Mouse (Mus musculus) heart, embryonic 15.5 days (tissue): Measurements from ENCODE around the gene Rrp36. TPM values are rescaled to one million over a fixed set of nuclear protein-coding genes. Genes with fewer than 3 reads are reported as not detected.

ENCODE experiments used
- polyA plus RNA-seq: library from polyadenylated mRNA; unstranded; fragments of >200 nt; fragmentation: Nextera tagmentation; extraction: Ambion mirVana; gene quantifications from 2 replicates; pipeline ENCODE4 v1.2.1, GENCODE M21; 2015

Rrp36 gene
- polyA plus RNA-seq, 1 experiment from 2014 or later = 33.2 TPM

Other genes starting within 250 kb of the Rrp36 start
- 3.5 and 28.8 TPM in 2 replicates for gene Crip3, start 245.4 kb downstream of the Rrp36 start, polyA plus RNA-seq
- 0.25 and 0.74 TPM in 2 replicates for gene Slc22a7, start 235.9 kb downstream of the Rrp36 start, polyA plus RNA-seq
- gene Ttbk1, start 186.7 kb downstream of the Rrp36 start, polyA plus RNA-seq = 0.05 and 0.29 TPM in 2 replicates
- gene Dnph1, start 177.6 kb downstream of the Rrp36 start, polyA plus RNA-seq = 23.1 and 27.6 TPM in 2 replicates
- 4.6 and 5.5 TPM in 2 replicates for gene Cul9, start 128.0 kb downstream of the Rrp36 start, polyA plus RNA-seq
- gene Srf, start 118.2 kb downstream of the Rrp36 start, polyA plus RNA-seq = 8.7 and 14.6 TPM in 2 replicates
- gene Ptk7, start 44.8 kb downstream of the Rrp36 start, polyA plus RNA-seq = 34.1 and 49.5 TPM in 2 replicates
- 20.2 and 24.2 TPM in 2 replicates for gene Klc4, start 28.3 kb downstream of the Rrp36 start, polyA plus RNA-seq
- gene Mrpl2, start 28.1 kb downstream of the Rrp36 start, polyA plus RNA-seq = 94.3 and 102 TPM in 2 replicates
- gene Cul7, start 24.0 kb downstream of the Rrp36 start, polyA plus RNA-seq = 32.8 and 44.9 TPM in 2 replicates
- gene Mea1, start 4.4 kb upstream of the Rrp36 start, polyA plus RNA-seq = 105 and 113 TPM in 2 replicates
- gene Klhdc3, start 6.6 kb upstream of the Rrp36 start, polyA plus RNA-seq = 153 and 163 TPM in 2 replicates
- 44.6 and 66.2 TPM in 2 replicates for gene Ppp2r5d, start 30.8 kb upstream of the Rrp36 start, polyA plus RNA-seq
- 10.5 and 19.0 TPM in 2 replicates for gene Pex6, start 37.1 kb upstream of the Rrp36 start, polyA plus RNA-seq
- 1.2 and 1.8 TPM in 2 replicates for gene Gnmt, start 54.8 kb upstream of the Rrp36 start, polyA plus RNA-seq
- 43.1 and 55.5 TPM in 2 replicates for gene Cnpy3, start 77.9 kb upstream of the Rrp36 start, polyA plus RNA-seq
- gene Ptcra, start 89.4 kb upstream of the Rrp36 start, polyA plus RNA-seq = 2.9 and 25.2 TPM in 2 replicates
- gene 2310039H08Rik, start 98.3 kb upstream of the Rrp36 start, polyA plus RNA-seq = 49.5 and 51.5 TPM in 2 replicates
- gene Rpl7l1, start 108.3 kb upstream of the Rrp36 start, polyA plus RNA-seq = 86.3 and 93.7 TPM in 2 replicates
- 3.2 and 3.9 TPM in 2 replicates for gene Bicral, start 184.1 kb upstream of the Rrp36 start, polyA plus RNA-seq
- 41.9 and 43.8 TPM in 2 replicates for gene Tbcc, start 216.3 kb upstream of the Rrp36 start, polyA plus RNA-seq
- not detected in 2 replicates for gene Prph2, start 236.1 kb upstream of the Rrp36 start, polyA plus RNA-seq